Mouse (Mus musculus): Measurements from ENCODE around the gene Mtfmt. TPM values are rescaled to one million over a fixed set of nuclear protein-coding genes. Genes with fewer than 3 reads are reported as not detected.

Mtfmt gene
- polyA plus RNA-seq, 1 experiment from 2014 or later = 23.0 TPM

DNA sequence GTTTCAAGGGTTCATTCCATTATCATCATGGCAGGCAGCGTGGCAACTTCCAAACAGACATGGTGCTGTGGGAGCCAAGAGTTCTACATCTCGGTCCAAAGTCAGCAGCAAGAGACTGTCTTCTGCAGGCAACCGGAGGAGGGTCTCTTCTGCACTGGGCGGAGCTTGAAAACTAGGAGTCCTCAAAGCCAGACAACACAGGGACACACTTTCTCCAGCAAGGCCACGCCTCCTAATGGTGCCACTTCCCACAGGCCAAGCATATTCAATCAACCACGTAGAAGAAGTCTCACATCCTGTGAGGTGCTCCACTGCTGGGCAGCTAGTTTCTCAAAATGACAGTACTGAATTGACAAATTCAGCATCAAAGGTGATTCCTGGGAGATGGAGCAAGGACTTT, 12.4 kb downstream of the Mtfmt start:
- ATAC-seq (ENCODE audit: low FRiP score, low TSS enrichment) = no peak
- no peak overlapping the region for H3K27ac ChIP-seq (ENCODE audit: low read length)
- H3K9me3 ChIP-seq (ENCODE audit: low read length) = no peaks in the 10 kb centered on the region
- H3K4me1 ChIP-seq (ENCODE audit: insufficient read depth, low read length) = no peaks in the 10 kb centered on the region
- H3K9ac ChIP-seq (replicated peaks; ENCODE audit: low read length) = no peak overlapping the region
- no peaks in the 10 kb centered on the region for H3K27me3 ChIP-seq (ENCODE audit: insufficient read depth, low read length)
- peaks cover 36% of the 10 kb centered on the region for H3K36me3 ChIP-seq (ENCODE audit: insufficient read depth, low read length)
- WGBS = 84% methylated on average over 6 of the region's 6 CpGs
- H3K4me3 ChIP-seq (ENCODE audit: low read length) = no peak overlapping the region
- no peak overlapping the region for H3K4me2 ChIP-seq (replicated peaks; ENCODE audit: low read depth, low read length)

DNA sequence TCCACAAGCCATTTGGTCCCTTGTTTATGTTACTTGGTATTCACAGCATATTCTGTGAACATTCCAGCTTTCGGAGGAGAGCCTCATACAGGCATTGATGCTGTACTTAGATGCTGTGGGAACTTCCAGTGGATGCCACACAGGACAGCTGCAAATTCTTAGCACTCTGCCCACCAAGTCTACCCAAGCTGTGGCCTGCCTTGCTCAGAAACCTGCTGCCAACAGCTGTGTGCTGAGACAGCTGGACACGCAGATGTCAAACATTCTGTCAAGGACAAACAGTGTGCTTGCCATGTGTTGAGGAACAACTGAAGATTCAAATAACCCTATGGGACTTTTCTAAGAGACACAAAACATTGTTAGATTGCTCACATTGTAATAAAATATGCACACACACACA, 23.4 kb downstream of the Mtfmt start:
- Histone ChIP-seq H3K27ac (ENCODE audit: low read length) (no peak overlapping the region), H3K4me3 (ENCODE audit: low read length) (no peak overlapping the region), H3K4me1 (ENCODE audit: insufficient read depth, low read length) (peaks cover 21% of the 10 kb centered on the region), H3K36me3 (ENCODE audit: insufficient read depth, low read length) (no peaks in the 10 kb centered on the region), H3K9ac (replicated peaks; ENCODE audit: low read length) (no peak overlapping the region), H3K9me3 (ENCODE audit: low read length) (no peaks in the 10 kb centered on the region), H3K4me2 (replicated peaks; ENCODE audit: low read depth, low read length) (no peak overlapping the region), H3K27me3 (ENCODE audit: insufficient read depth, low read length) (no peaks in the 10 kb centered on the region)
- WGBS = 96% methylated on average over 2 of the region's 2 CpGs
- no peak for ATAC-seq (ENCODE audit: low FRiP score, low TSS enrichment)

DNA sequence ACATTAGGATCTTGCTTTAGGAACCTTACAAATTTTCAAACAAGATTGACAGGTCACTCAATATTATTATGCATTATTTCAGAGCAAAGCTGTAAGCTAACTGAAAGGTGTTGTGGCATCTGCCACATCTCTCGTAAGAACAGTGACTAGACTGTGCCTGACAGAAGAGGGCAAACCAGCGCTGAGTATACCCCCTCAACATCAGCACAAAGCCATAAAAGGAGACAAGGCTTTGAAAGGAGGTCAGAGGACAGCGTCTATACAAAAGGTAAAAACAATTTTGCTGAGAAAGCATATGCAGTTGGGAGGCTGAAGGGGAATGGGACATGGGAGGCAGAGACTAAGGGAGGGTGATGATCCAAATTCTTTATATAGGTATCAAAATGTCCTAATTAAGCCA, 24.6 kb downstream of the Mtfmt start:
- Histone ChIP-seq H3K27me3 (ENCODE audit: insufficient read depth, low read length) (no peaks in the 10 kb centered on the region), H3K9ac (replicated peaks; ENCODE audit: low read length) (0 out of 2 replicates have a peak overlapping the region, but pooled peaks have one; percentile 44), H3K4me3 (ENCODE audit: low read length) (peak overlapping the region; percentile 86), H3K36me3 (ENCODE audit: insufficient read depth, low read length) (peaks cover 1% of the 10 kb centered on the region; the same call in 1 of the 2 replicates), H3K4me2 (replicated peaks; ENCODE audit: low read depth, low read length) (peak overlapping the region; percentile 72), H3K4me1 (ENCODE audit: insufficient read depth, low read length) (peaks cover 21% of the 10 kb centered on the region), H3K9me3 (ENCODE audit: low read length) (no peaks in the 10 kb centered on the region), H3K27ac (ENCODE audit: low read length) (peak overlapping the region; percentile 91)
- 33% methylated on average over 3 of the region's 3 CpGs for WGBS
- 0 out of 2 replicates have a peak, but pooled peaks have one; percentile 1 for ATAC-seq (ENCODE audit: low FRiP score, low TSS enrichment)

DNA sequence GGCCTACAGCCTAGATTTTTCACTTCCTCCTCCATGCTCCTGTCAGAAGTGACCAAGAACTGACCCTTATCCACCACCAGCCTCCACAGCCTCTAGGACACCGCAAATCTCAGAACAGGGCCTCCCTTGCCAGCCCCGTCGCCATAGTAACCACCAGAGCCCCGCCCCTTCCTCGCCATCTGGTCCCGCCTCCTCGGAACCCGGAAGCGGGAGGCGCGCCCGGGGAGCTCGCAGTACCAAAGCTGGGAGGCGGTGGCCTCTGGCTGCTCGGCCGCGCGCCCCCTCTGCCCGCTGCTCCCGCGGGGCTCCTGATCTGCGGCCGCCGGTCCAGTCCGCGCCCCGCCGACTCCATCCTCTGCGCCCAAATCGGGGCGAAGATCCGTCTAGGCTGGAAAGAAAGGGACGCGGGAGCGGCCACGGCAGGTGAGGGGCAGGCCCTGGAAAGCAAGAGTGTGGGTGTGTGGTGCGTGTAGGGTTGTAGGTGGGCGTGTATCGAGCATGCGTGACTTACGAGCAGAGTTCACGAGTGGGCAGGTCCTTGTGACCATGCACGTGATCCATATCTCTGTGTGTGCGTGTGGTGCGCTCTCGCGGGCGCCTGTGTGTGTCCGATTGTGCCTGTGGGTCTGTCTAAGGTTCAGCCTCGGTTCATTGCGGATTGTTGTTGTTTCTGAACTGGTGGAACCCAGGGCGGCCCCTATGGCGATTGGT, 25.3 kb downstream of the Mtfmt start, which contains the start of gene Spg21:
Gene Spg21, plus strand, starts transcription at position 216 of the 711 bp plus-strand sequence.
- peak; percentile 96 for ATAC-seq (ENCODE audit: low FRiP score, low TSS enrichment)
- H3K9me3 ChIP-seq (ENCODE audit: low read length) = no peaks in the 10 kb centered on the region

DNA sequence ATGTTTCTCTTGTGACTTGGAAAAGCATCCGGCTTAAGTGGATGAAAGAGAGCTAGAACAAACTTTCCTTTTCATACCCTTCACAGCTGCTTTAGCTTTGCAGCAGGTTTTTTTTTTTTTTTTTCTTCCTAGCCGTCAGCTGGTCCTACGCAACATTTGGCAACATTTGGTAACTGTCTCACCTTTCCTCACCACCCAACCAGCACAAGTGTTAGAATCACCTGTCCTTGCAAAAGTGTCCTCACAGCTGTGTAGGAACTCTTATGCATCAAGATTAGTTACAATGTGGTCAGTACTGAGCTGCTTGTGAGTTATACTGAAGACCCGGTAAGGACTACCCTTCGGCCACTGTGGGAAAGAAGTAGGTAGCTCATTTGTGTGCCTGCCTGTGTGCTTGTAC, 27.0 kb downstream of the Mtfmt start:
- H3K9ac ChIP-seq (replicated peaks; ENCODE audit: low read length) = no peak overlapping the region
- H3K4me1 ChIP-seq (ENCODE audit: insufficient read depth, low read length) = peaks cover 21% of the 10 kb centered on the region
- H3K36me3 ChIP-seq (ENCODE audit: insufficient read depth, low read length) = peaks cover 10% of the 10 kb centered on the region
- no peak for ATAC-seq (ENCODE audit: low FRiP score, low TSS enrichment)
- no peaks in the 10 kb centered on the region for H3K9me3 ChIP-seq (ENCODE audit: low read length)
- no peak overlapping the region for H3K4me2 ChIP-seq (replicated peaks; ENCODE audit: low read depth, low read length)
- no peaks in the 10 kb centered on the region for H3K27me3 ChIP-seq (ENCODE audit: insufficient read depth, low read length)
- H3K4me3 ChIP-seq (ENCODE audit: low read length) = no peak overlapping the region
- WGBS = 82% methylated on average over 5 of the region's 5 CpGs
- no peak overlapping the region for H3K27ac ChIP-seq (ENCODE audit: low read length)

More for the DNA sequence above, 25.3 kb downstream of the Mtfmt start, which contains the start of gene Spg21:
- WGBS = under 1% methylated on average over 53 of the region's 53 CpGs
- peak within 1 kb of the TSS; percentile 72 for H3K4me2 ChIP-seq (replicated peaks; ENCODE audit: low read depth, low read length)
- H3K9ac ChIP-seq (replicated peaks; ENCODE audit: low read length) = peak within 1 kb of the TSS; percentile 88
- H3K27me3 ChIP-seq (ENCODE audit: insufficient read depth, low read length) = no peaks in the 10 kb centered on the region
- peaks cover 8% of the 10 kb centered on the region for H3K36me3 ChIP-seq (ENCODE audit: insufficient read depth, low read length)
- H3K27ac ChIP-seq (ENCODE audit: low read length) = peak within 1 kb of the TSS; percentile 91
- peak within 1 kb of the TSS; percentile 86 for H3K4me3 ChIP-seq (ENCODE audit: low read length)
- H3K4me1 ChIP-seq (ENCODE audit: insufficient read depth, low read length) = peaks cover 21% of the 10 kb centered on the region

DNA sequence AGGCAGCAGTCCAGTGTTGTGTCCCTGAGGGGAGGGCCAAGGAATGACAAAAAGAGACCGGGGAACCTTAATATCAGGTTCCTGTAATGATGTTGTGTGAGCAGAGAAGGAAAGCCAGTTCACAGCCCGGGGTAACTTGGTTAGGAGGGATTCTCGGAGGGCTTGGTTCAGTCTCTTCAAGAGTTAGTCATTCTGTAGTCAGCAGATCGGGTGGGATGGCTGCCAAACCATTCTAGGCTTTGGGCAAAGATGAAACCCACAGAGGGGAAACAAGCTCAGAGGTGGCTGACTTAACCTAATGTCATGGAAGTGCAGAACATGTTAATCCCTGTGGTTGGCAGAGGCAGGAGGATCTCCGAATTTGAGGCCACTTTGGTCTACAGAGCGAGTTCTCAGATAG, 28.6 kb downstream of the Mtfmt start:
- 92% methylated on average over 6 of the region's 6 CpGs for WGBS
- no peak overlapping the region for H3K4me3 ChIP-seq (ENCODE audit: low read length)
- no peak overlapping the region for H3K4me2 ChIP-seq (replicated peaks; ENCODE audit: low read depth, low read length)
- no peak overlapping the region for H3K27ac ChIP-seq (ENCODE audit: low read length)
- peaks cover 21% of the 10 kb centered on the region for H3K4me1 ChIP-seq (ENCODE audit: insufficient read depth, low read length)
- ATAC-seq (ENCODE audit: low FRiP score, low TSS enrichment) = no peak
- H3K9me3 ChIP-seq (ENCODE audit: low read length) = no peaks in the 10 kb centered on the region
- H3K36me3 ChIP-seq (ENCODE audit: insufficient read depth, low read length) = peaks cover 10% of the 10 kb centered on the region
- H3K9ac ChIP-seq (replicated peaks; ENCODE audit: low read length) = no peak overlapping the region
- H3K27me3 ChIP-seq (ENCODE audit: insufficient read depth, low read length) = no peaks in the 10 kb centered on the region

DNA sequence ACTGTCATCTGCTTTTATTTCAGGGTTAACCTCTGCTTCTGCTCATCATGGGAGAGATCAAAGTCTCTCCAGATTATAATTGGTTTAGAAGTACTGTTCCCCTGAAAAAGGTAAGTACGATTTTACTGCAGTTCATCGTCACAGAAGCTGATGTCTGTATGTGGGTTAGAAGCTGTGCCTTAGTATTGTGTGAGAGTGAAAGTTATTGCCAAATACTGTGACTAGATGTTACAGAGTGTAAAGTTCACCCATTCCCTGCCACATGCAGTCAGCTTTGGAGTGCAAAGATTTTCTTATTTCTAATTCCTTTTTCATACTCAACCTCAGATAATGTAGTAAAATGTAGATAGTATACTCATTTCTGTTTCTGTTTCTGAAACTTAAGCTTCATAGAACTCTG, 29.7 kb downstream of the Mtfmt start:
- Histone ChIP-seq H3K9ac (replicated peaks; ENCODE audit: low read length) (no peak overlapping the region), H3K4me2 (replicated peaks; ENCODE audit: low read depth, low read length) (no peak overlapping the region), H3K27me3 (ENCODE audit: insufficient read depth, low read length) (no peaks in the 10 kb centered on the region), H3K36me3 (ENCODE audit: insufficient read depth, low read length) (peaks cover 16% of the 10 kb centered on the region), H3K27ac (ENCODE audit: low read length) (no peak overlapping the region), H3K4me3 (ENCODE audit: low read length) (no peak overlapping the region), H3K4me1 (ENCODE audit: insufficient read depth, low read length) (peaks cover 18% of the 10 kb centered on the region), H3K9me3 (ENCODE audit: low read length) (no peaks in the 10 kb centered on the region)
- 89% methylated on average over 2 of the region's 2 CpGs for WGBS
- no peak for ATAC-seq (ENCODE audit: low FRiP score, low TSS enrichment)

DNA sequence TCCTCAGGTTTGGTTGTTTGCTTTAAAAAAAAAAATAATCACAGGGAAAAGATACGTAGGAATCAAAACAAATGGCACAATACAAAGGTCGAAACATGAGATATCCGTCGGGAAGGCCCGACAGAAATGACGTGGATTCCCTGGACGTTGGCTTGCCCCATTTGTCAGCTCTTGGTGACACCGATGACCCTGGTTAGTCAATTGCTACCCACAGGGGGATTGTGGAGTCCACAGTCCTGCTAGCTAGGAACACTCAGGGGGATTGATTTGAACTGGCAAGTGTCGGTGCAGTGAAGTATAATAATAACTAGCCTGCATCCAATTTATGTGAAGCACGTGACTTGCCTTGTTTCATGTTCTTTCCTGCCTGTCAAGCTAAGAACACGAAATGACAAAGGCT, 32.1 kb downstream of the Mtfmt start:
- no peak for ATAC-seq (ENCODE audit: low FRiP score, low TSS enrichment)
- Histone ChIP-seq H3K4me3 (ENCODE audit: low read length) (no peak overlapping the region), H3K27ac (ENCODE audit: low read length) (no peak overlapping the region), H3K4me1 (ENCODE audit: insufficient read depth, low read length) (0 out of 2 replicates have a peak, but pooled peaks cover under 1% of the 10 kb centered on the region), H3K27me3 (ENCODE audit: insufficient read depth, low read length) (no peaks in the 10 kb centered on the region), H3K36me3 (ENCODE audit: insufficient read depth, low read length) (peaks cover 20% of the 10 kb centered on the region), H3K4me2 (replicated peaks; ENCODE audit: low read depth, low read length) (no peak overlapping the region), H3K9me3 (ENCODE audit: low read length) (no peaks in the 10 kb centered on the region), H3K9ac (replicated peaks; ENCODE audit: low read length) (no peak overlapping the region)
- 38% methylated on average over 11 of the region's 11 CpGs for WGBS

DNA sequence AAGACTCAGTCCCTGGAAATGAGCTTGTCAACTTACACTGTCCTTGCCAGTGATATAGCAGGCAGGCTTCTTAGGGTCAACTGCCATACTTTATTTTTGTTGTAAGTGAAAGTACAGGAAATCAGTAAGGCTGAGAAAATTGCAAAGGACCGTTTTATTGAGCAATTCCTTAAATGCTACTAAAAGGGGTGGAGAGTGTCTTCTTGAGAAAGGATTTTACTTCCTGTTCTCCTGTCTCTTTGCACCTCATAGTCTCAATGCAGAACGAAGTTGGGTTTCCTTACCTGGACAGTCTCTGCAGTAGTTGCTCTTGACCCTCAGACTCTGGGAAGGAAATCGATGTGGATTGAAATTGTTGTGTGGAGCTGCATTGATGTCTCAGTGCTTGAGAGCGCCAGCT, 37.2 kb downstream of the Mtfmt start:
- Histone ChIP-seq H3K36me3 (ENCODE audit: insufficient read depth, low read length) (peaks cover 38% of the 10 kb centered on the region), H3K9ac (replicated peaks; ENCODE audit: low read length) (no peak overlapping the region), H3K9me3 (ENCODE audit: low read length) (no peaks in the 10 kb centered on the region), H3K4me1 (ENCODE audit: insufficient read depth, low read length) (no peaks in the 10 kb centered on the region), H3K27ac (ENCODE audit: low read length) (no peak overlapping the region), H3K27me3 (ENCODE audit: insufficient read depth, low read length) (no peaks in the 10 kb centered on the region), H3K4me3 (ENCODE audit: low read length) (no peak overlapping the region), H3K4me2 (replicated peaks; ENCODE audit: low read depth, low read length) (no peak overlapping the region)
- 89% methylated on average over 4 of the region's 4 CpGs for WGBS
- ATAC-seq (ENCODE audit: low FRiP score, low TSS enrichment) = no peak

DNA sequence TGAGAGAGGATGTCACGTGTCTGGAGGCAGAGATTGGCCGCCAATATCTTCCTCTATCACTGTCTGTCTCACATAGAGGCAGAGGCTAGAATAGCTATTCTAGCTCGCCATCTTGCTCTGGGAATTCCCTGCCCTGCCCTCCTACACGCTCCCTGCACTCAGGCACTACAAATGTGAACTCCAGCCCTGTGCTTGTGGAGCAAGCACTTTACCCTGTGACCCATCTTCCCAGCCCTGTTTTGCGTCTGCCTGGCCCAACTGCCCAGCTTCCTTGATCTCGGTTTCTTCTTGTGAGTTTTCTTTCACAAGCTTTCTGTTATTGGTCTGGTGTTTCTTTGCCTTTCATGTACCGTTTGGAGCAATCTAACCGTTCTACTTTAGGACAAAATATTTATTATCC, 43.6 kb downstream of the Mtfmt start:
- 84% methylated on average over 8 of the region's 8 CpGs for WGBS
- ATAC-seq (ENCODE audit: low FRiP score, low TSS enrichment) = no peak
- H3K9ac ChIP-seq (replicated peaks; ENCODE audit: low read length) = no peak overlapping the region
- no peaks in the 10 kb centered on the region for H3K9me3 ChIP-seq (ENCODE audit: low read length)
- H3K36me3 ChIP-seq (ENCODE audit: insufficient read depth, low read length) = peaks cover 57% of the 10 kb centered on the region
- no peaks in the 10 kb centered on the region for H3K27me3 ChIP-seq (ENCODE audit: insufficient read depth, low read length)
- no peaks in the 10 kb centered on the region for H3K4me1 ChIP-seq (ENCODE audit: insufficient read depth, low read length)
- no peak overlapping the region for H3K4me3 ChIP-seq (ENCODE audit: low read length)
- H3K27ac ChIP-seq (ENCODE audit: low read length) = no peak overlapping the region
- H3K4me2 ChIP-seq (replicated peaks; ENCODE audit: low read depth, low read length) = no peak overlapping the region
